Mouse (Mus musculus) CH12.LX (cell line): Measurements from ENCODE around the gene Ppil6.

Experiments
- IRF4 ChIP-seq: IDR thresholded peaks from 2 replicates; pipeline ENCODE4 v1.6.1; 2014; ENCODE audit warnings: low read depth, mild to moderate bottlenecking, inconsistent platforms, low read length, improper control_type of control experiment
- POLR2A ChIP-seq: IDR thresholded peaks from 2 replicates; pipeline ENCODE4 v1.6.1; 2011; ENCODE audit warnings: low read depth, mild to moderate bottlenecking, improper control_type of control experiment, low read length
- TBP ChIP-seq: conservative IDR thresholded peaks from 2 replicates; pipeline ENCODE4 v1.6.1; 2011; ENCODE audit warnings: low read depth, low read length, improper control_type of control experiment

DNA sequence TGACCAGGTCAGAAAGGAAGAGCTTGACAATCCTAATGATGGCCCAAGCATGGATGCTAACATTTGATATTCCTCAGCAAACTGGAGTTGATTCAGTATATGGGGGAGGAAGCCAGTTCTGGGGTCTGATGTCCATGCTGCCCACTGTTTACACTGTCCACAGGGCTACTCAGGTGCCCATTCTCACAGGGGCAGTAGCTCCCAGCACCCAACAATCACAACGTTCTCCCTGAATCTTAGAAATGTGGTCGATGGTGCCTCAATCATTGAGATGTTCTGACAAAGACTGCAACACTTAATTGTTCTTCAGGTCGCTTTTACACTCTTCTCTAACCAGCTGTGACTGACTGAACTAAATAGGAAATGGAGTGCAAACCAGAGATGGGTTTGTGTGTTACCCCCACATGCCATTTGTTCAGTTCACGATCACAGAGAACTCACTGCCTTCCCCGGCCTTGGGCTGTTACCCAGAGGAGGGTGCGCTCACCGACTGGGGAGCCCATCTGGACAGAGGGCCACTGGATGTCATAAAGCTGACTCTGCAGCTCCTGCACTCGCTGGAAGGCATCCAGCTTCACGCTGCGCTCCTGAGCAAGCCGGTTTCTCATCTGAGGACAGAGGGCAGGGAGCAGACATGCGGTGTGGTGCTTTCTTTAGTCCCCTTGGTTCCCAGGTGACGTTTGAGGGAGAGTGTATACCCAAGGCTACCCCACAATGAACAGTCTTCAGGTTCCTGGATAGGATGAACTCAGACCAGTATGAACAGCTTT, 56.3 kb downstream of the Ppil6 start:
- no peak for TF ChIP-seq IRF4
- no peak for TF ChIP-seq POLR2A
- no peak for TF ChIP-seq TBP
